Mouse (Mus musculus) erythroblast, embryonic 14.5 days (primary cell): ENCODE data around the gene Zfp385a.

Experiments used
- GATA1 ChIP-seq: IDR thresholded peaks from 2 replicates; pipeline ENCODE4 v1.6.1; 2012; ENCODE audit warnings: low read length, inconsistent platforms, mixed read lengths
- TAL1 ChIP-seq: IDR thresholded peaks from 3 replicates; pipeline ENCODE4 v1.6.1; 2012; ENCODE audit warnings: low read length, inconsistent platforms, mixed read lengths

- TF ChIP-seq TAL1 (no peak), GATA1 (no peak)
Measured at GRCm38 (mm10) chr15:103335488-103336235, 4.2 kb downstream of the Zfp385a start.
